Mouse (Mus musculus) megakaryocyte-erythroid progenitor cell, adult 5-6 weeks (primary cell): Measurements from ENCODE around the gene Fam169a. TPM values are rescaled to one million over a fixed set of nuclear protein-coding genes. Genes with fewer than 3 reads are reported as not detected.
"Not testable (repeated sequence)": the region's sequence is repeated elsewhere in the genome, so short reads cannot be mapped to it uniquely, and the experiment has no call there.

ENCODE experiments used
- ATAC-seq: replicated peaks from 2 replicates; pipeline ENCODE4 v1.8.0; 2016; ENCODE audit warnings: mild to moderate bottlenecking, inconsistent platforms; ENCODE audit not compliant: severe bottlenecking, poor library complexity, low FRiP score, low TSS enrichment
- total RNA-seq, 2 experiments: library from RNA; stranded (forward) in 1 of 2; stranded (reverse) in 1 of 2; fragments of 200-1000, 215-1000 nt in 1 of 2; fragments of >200 nt in 1 of 2; fragmentation: Nextera tagmentation in 1 of 2; gene quantifications; 2 replicates each; pipeline ENCODE4 v1.2.3; 2014 to 2017

The Fam169a gene
- total RNA-seq (2014; fragmentation: Nextera tagmentation) (0.44 TPM in 1 of 2 replicates, not detected in the other), total RNA-seq (2017) (0.65 and 1.3 TPM in 2 replicates)

DNA sequence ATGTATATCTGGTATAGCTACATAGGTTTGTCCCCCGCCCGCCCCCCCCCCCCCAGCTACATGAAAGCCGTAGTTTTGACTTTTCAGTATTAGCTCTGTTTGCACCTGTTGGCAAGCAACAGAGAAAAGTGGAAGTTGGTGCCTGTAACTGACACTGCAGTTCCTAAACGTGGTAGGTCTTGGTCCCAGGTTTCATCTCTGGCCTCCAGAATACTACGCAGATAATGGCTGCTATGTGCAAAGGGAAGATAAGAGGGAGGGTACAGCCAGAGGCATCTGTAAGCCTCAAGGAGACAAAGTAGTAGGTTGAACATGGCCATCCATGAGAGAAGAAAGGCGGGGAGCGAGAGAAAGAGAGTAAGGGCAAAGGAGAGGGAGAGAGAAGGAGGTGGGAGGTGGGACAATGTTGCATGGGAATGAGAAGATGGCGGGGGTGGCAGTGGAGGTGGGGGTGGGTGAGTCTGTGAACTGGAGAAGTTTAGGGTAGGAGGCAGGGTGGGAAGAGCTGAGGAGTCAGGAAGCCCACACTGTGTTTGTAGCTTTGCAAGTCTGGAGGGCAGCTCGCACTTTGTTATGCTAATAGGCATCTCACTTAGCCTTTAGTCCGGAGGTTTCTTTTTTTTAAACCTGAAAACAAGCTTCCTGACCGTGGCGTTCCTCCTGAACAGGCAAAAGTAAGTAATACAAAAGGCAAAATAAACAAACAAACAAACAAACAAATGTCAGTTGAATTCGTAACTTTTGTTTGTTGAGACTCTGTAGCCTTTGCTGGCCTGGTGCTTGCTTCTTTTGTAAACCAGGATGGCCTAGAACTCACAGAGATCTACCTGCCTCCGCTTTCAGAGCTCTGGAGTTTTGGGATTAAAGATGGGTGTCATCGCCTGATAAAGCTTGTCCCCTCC, at the start of gene Fam169a:
Gene Fam169a (plus strand): TSS at position 638 of the 902 bp plus-strand sequence.
- peak; percentile 97 for ATAC-seq

DNA sequence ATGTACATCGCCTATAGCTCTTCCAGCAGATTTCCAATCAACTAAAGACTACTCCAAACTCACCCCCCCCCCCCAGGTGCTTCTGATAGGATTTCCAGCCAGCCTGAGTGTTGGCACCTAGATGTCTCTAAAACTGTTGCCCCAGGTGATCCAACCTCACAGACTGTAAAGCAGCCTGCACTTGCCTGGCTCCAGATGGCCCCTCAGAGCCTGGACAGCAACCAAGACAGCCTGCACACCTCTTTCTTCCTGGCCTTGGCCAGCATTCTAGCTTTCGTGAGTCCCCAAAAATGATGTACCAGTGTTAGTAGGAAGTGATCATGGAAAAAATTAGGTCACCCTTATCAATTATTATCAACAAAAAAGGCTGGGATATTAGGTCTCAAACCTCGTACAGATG, 49.4 kb upstream of the Fam169a start:
- no peak for ATAC-seq

DNA sequence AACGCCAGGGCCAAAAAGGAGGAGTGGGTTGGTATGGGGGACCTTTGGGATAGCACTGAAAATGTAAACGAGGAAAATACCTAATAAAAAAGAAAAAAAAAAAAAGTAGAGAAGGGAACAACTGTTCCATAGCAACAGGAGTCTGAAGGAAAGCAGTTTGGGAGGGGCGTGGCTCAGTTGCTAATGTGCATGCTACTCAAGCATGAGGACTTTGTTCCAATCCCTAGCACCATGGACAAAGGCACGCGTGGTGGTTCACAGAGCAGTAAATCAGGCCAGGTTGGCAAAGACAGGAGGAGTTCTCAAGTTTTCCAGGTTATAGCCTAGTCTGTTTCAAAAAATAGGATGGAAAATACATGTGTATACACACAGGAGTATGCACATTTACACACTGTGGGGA, 47.0 kb upstream of the Fam169a start:
- ATAC-seq: no peak

DNA sequence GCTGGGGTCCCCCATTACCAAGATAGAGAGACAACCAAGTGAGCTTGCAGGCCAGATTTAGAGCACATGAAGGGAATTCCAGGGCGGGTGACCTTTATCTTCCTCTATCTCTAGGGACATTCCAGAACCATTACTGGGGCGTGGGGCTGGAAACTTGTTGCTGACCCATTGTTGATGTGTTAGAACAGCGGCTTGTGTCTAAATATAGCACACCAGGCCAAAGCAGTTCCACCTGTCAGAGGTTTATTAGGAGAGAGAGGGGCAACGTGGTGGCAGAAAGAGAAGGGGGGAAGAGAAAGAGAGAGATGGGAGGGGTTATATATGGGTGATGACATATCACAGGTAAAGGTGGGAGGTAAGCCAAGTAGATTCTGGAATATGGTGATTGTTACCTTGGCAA, 45.2 kb upstream of the Fam169a start:
- no peak for ATAC-seq

DNA sequence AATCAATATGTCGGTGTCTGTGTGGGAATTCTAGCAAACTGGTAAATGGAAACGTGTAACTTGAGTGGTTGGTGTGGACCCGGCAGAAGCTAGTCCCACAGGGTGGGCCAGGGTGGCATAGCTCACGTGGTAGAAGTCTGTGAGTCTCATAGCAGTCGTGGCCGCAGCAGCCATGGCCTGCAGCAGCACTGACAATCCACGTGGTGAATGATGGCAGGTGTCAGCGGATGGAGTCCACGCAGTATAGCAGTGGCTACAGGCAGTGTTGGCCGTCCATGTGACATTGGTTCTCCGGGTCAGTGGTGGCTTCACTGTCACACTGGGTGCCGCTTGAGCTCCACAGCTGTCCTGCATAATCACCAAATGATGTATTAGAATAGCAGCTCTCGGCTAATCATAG, 37.0 kb upstream of the Fam169a start:
- no peak for ATAC-seq

DNA sequence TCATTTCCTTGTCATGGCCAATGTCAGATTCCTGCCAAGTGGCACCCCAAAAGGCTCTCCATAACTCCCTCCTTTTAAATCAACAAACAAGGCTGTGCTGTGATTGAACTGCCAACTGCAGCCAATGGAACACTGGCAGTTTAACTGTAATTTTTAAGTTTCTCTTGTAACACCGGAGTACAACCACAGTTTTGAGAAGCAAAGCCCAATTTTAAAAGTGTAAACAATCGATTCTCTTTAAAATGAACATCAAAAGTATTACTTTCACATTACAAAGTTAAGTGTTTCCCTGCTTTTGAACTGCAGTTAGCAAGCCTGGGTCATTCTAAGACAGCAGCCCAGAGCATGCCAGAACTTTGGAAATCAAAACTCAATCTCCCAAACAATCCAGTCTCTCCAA, 32.8 kb upstream of the Fam169a start, which contains the start of gene 1700029F12Rik:
Gene 1700029F12Rik (minus strand): TSS at position 101 of the 400 bp plus-strand sequence.
- ATAC-seq: no peak

DNA sequence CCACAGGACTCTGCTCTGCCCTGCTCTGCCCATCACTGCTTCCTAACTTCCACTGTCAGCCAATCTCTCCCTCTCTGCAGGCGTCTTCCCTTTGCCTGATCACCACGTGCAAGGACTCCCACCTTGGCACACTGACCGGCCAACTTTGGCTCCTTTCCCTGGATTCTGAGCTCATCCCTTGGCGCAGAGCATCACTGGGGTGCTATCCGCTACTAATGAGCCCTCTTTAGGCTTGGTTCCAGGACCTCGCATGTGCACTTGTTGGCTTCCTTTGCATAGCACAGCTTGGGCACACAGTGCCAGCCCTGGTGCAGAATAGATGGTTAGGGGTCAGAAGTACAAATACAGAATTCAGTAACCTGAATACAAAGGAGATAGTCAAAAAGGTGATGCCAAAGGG, 15.9 kb upstream of the Fam169a start:
- no peak for ATAC-seq

GRCm38 (mm10) chr13:97052667-97053066, 14.4 kb upstream of the Fam169a start:
- peak; percentile 61; the same call in 1 of the 2 replicates for ATAC-seq

GRCm38 (mm10) chr13:97053844-97054243, 13.2 kb upstream of the Fam169a start:
- no peak for ATAC-seq

DNA sequence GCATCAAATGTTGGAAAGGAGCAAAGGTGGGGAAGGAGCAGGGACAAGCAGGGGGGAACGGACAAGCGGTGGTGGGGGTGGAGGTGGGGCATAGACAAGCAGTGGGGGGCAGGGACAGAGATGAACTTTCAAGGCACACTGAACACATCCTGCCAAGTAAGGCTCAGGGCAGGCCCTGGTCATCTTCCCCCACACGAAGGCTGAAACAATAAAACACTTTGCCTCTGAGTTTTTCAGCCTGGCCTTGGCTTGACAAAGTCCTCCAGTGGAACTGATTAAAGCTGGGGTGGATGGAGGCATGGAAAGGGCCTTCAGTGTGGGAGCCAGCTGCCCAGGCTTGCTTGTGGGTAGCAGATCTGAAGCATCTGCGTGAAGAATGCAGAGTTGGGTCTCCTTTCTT, 9.3 kb upstream of the Fam169a start:
- no peak for ATAC-seq

DNA sequence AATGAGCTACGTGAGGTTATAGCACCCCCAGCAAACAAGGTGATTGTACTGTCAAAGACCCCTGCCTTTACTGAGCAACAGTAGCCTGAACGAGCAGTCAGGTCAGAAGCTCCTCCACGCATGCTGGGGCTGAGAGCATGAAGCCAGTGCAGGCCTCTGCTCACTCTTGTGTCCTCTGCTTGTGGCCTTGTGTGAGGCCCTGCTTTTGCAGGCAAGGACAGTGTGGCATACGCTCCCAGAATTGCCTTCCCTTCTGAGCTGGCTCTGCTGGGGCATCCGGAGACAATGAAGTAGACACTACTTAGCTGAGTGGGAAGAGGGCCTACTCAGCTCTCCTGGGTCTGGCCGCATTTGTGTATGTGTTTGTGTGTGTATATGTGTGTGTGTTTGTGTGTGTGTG, 7.3 kb upstream of the Fam169a start:
- no peak for ATAC-seq

DNA sequence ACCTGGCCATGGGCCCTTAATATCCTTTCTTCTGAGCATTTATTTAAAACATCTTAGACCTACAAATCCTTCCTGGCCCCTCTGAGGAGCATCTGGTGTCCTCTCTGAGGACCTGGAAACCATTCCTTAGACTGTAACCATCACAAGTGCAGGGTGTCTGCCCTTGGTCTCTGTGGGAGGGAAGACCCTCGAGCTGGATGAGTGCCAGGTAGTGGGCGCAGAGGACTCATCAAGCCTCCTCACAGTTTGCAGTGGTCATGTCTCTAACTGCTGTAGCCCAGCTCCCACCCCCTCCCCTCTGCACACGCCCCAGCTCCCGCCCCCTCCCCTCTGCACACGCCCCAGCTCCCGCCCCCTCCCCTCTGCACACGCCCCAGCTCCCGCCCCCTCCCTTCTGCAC, 6.8 kb upstream of the Fam169a start:
- ATAC-seq: no peak

DNA sequence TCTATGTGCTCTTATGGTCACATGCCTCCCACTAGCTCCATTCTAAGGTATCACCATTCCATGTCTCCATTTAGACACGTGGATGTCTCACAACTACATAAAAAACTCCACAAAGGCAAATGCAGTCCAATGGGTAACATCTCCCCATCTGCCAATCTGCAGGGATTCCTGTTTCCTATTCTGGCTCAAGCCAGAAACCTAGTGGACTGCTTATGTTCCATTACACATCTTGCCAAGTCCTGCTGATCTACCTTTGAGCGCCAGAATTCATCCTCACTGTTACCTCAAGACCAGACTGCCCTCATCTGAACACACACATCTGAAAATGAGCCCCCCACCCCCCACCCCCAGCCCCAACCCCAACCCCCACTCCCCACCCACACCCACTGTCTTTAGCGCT, 4.9 kb upstream of the Fam169a start:
- no peak for ATAC-seq

GRCm38 (mm10) chr13:97063431-97063830, 3.7 kb upstream of the Fam169a start:
- no peak for ATAC-seq

DNA sequence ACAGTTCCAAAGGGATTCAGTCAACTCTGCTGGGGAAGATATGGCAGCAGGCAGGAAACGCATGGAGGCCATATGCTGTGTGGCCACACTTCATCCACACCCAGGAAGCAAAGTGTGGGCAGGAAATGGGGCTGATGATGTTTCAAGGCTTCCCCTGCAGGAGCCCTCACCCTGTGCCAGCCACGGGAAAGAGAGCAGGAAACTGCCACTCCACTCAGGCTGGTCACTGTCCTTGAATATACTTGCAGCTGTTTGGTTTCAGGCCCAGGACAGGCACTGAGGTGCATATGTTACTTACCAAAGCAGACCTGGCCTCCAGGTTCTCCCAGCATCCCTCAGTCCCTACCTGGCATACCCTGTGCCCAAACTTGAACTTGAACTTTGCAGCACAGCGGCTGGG, 2.7 kb upstream of the Fam169a start:
- no peak for ATAC-seq

DNA sequence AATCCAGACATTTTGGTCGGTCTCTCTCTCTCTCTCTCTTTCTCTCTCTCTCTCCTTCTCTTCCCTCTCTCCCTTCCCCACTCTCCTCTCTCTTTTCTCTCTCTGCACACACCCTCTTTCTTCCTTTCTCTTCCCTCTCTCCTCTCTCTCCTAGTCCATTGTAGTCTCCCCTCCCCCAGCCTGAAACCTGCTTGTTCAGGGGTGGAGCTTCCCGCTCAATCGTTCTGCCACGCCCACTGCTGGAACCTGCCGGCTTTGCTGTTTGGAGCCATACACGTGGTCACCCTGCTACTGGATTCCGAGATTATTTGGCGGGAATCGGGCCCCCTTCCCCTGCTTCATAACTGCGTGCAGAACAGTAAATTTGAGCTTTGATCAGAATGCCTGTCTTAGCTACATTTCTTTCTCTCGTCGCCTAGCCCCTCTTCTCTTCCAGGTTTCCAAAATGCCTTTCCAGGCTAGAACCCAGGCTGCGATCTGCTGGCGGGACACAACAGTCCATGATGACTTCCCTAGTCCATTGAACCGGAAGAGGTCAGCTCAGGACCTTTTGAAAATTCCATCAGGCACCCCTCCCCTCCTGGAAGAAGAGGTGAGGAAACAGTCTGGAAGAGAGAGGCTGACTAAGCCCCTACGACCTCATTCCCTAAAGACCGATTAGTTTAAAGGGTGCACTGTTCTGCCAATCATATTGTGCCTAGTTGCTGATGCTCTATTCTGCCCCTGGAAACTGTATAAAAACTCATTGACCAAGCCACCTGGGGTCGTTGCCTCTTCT, 2.1 kb upstream of the Fam169a start:
- ATAC-seq: not testable (repeated sequence)

- no peak for ATAC-seq
These were observed 605 bp downstream of the Fam169a start for GRCm38 (mm10) chr13:97067691-97068090.

- ATAC-seq: no peak
These were observed 1.1 kb downstream of the Fam169a start for GRCm38 (mm10) chr13:97068151-97068550.

- no peak for ATAC-seq
These were observed 4.0 kb downstream of the Fam169a start for GRCm38 (mm10) chr13:97070931-97071625.
